Mouse (Mus musculus) olfactory bulb, adult 2 months (tissue): Measurements from ENCODE around the gene Gpat2. TPM values are rescaled to one million over a fixed set of nuclear protein-coding genes. Genes with fewer than 3 reads are reported as not detected.

ENCODE experiments used
- H3K27ac ChIP-seq: fragments of 200-500 bp; 2 replicates; pipeline ENCODE4 v1.5.1; 2012; ENCODE audit warnings: low read depth, low read length; ENCODE audit not compliant: insufficient read depth
- H3K4me1 ChIP-seq: fragments of 200-500 bp; 2 replicates; pipeline ENCODE4 v1.6.1; 2012; ENCODE audit warnings: low read length; ENCODE audit not compliant: control insufficient read depth, insufficient read depth
- H3K4me3 ChIP-seq: fragments of 200-500 bp; 2 replicates; pipeline ENCODE4 v1.5.1; 2012; ENCODE audit warnings: mild to moderate bottlenecking, low read depth, low read length, moderate library complexity; ENCODE audit not compliant: insufficient read depth
- CTCF ChIP-seq: fragments of 200-500 bp; IDR thresholded peaks from 2 replicates; pipeline ENCODE4 v1.5.1; 2012; ENCODE audit warnings: low read depth, mild to moderate bottlenecking, low read length, moderate library complexity; ENCODE audit not compliant: insufficient read depth
- POLR2A ChIP-seq: fragments of 200-500 bp; IDR thresholded peaks from 2 replicates; pipeline ENCODE4 v1.6.1; 2012; ENCODE audit warnings: mild to moderate bottlenecking, low read depth, low read length, moderate library complexity; ENCODE audit not compliant: insufficient read depth
- WGBS: fragments of 180-500 bp; shearing (Covaris S2); methylation state at CpG from one replicate; pipeline ENCODE4 v1.1.7; 2018; 5-methylcytosine and 5-hydroxymethylcytosine counted together
- polyA plus RNA-seq: library from polyadenylated mRNA; stranded (reverse); fragments of >200 nt; gene quantifications from 2 replicates; pipeline ENCODE4 v1.2.4, GENCODE M21; 2012; ENCODE audit warnings: low replicate concordance; ENCODE audit not compliant: missing spikeins, insufficient read depth, insufficient read length

Gene Gpat2
- not detected in 2 replicates for polyA plus RNA-seq

DNA sequence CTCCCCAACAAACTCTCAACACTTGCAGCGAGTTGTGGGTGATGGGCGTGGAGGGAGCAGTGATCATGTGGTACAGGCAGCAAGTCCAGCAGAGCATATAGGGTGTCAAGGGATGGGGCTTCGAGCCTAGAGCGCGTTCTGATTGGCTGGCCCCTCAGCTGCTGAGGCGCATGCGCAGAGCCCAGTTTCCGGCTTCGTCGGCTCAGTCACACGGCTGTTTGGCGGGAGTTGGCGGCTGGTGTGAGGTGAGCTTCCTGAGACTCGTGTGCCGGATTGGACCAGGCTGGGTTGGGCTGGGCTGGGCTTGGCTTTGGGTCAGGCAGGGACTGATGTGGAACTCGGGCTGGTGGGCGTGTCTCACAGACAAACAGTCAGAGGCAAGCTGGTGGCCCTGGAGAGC lies at the start of gene Gpat2:
TSS of gene Gpat2 (plus strand) at position 223 of the 400 bp plus-strand sequence.
- H3K27ac ChIP-seq = no peak within 1 kb of the TSS
- H3K4me1 ChIP-seq = peaks cover 5% of the 10 kb centered on the region; the same call in 1 of the 2 replicates
- WGBS = 88% methylated on average over 17 of the region's 17 CpGs
- TF ChIP-seq CTCF (no peak), POLR2A (no peak)
- H3K4me3 ChIP-seq = no peak within 1 kb of the TSS

DNA sequence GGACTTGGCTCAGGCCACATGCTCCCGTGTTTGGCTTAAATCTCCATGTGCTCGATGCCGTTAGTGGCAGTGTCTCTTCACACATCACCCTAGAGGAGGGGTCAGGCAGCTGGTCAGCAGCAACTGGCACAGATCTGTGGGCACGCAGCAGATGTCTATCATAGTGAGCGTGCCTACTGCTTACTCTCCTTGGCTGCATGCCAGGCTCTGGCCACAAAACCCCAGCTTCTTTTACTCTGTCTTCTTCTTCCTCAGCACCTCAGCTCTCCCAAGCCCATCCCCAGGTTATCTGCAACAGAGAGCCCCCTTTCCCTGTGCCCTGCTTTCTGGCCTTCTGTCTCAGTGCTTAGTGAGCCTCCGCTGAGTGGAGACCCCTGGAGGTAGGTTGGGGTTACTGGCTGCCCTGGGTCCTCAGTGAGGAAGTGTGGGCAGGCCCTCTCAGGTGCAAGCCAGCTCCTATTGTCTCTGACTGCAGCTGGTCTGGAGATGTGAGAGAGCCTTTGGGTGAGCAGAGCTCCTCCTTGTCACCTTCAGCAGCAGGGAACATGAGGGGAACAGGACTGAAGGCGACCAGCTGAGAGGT lies 49.1 kb upstream of the Gpat2 start:
- H3K4me3 ChIP-seq = no peak overlapping the region
- H3K27ac ChIP-seq = no peak overlapping the region
- H3K4me1 ChIP-seq = peaks cover 27% of the 10 kb centered on the region
- 51% methylated on average over 7 of the region's 7 CpGs for WGBS
- no peak for TF ChIP-seq CTCF
- no peak for TF ChIP-seq POLR2A

DNA sequence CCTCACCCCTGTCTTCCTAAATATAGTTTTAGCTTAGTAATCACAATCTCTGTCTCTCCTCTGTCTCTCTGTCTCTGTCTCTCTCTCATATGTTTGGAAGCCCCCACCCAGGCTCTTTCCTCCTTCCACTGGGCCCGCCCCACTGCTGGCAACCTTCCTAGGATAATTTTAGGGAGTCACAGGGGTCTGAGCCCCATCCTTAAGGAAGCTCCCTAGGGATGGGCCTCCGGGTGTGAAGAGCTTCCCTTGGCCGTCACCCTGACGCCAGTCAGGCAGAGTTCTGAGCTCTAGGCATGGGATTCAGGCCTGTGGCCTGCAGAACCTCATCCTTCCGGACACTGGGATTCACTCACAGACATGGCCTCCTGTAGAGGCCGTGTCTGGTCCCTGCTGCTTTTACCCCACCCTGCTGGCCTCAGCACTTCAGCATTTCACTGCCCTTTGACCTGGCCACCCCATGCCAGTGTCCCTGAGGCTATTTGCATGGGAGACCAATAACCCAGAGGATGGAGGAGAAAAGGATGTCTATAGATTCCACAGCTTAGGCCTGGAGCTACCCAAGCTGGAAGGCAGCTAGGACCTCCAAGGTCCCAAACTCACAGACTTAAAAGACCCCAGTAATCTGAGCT lies 48.5 kb upstream of the Gpat2 start:
- 82% methylated on average over 6 of the region's 6 CpGs for WGBS
- Histone ChIP-seq H3K27ac (no peak overlapping the region), H3K4me1 (peaks cover 21% of the 10 kb centered on the region), H3K4me3 (no peak overlapping the region)
- TF ChIP-seq POLR2A = no peak
- TF ChIP-seq CTCF = no peak

DNA sequence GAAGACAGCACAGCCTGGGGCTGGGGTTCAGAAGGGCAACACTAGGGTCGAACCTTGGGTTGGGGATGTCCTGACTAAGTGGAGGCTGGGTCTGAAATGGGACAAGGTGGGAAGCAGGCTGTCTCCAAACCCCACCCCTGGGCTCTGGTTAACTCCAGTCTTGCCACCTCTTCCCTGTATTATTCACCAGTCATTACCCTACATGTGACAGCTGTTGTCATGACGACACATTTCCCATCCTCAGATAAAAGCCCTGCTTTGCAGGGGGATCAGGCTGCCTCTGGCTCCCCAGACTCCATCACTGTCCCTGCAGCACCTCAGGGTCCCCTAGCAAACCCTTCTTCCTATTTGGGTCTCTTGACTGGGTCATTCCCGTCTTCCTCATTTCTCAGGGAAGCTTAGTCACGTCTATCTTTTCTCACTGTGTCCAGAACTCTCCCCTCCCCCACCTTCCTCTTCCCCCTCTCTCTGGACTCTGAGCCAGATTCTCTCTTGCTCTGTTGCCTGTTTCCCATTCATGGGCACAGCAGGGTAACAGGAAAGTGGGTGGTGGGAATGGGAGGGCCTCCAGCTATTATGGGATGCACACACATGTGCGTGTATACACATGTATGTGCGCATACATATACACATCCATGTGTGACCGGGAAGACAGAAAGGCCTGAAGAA lies 46.9 kb upstream of the Gpat2 start:
- Histone ChIP-seq H3K27ac (no peak overlapping the region), H3K4me1 (peaks cover 21% of the 10 kb centered on the region), H3K4me3 (no peak overlapping the region)
- 67% methylated on average over 7 of the region's 7 CpGs for WGBS
- TF ChIP-seq CTCF (no peak), POLR2A (no peak)

DNA sequence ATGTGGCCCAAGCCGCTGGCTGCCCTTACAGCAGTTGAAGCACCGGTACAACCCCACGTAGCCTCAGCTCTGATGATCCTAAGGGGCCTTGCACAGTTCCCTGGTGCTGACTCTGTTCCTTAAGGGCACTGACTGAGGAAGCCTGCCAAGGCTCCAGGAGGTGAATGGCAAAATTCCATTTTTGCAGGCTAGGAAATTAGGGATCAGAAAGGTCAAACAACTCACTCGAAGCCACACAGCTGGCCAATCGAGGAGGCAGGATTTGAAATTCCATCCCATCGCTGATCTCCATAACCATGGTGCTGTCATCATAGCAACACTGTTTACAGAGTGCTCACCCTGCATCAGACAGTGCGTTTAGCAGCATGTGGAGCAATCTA lies 46.4 kb upstream of the Gpat2 start:
- Histone ChIP-seq H3K4me3 (no peak overlapping the region), H3K4me1 (peaks cover 21% of the 10 kb centered on the region), H3K27ac (no peak overlapping the region)
- WGBS = 81% methylated on average over 7 of the region's 7 CpGs
- TF ChIP-seq CTCF (no peak), POLR2A (no peak)

DNA sequence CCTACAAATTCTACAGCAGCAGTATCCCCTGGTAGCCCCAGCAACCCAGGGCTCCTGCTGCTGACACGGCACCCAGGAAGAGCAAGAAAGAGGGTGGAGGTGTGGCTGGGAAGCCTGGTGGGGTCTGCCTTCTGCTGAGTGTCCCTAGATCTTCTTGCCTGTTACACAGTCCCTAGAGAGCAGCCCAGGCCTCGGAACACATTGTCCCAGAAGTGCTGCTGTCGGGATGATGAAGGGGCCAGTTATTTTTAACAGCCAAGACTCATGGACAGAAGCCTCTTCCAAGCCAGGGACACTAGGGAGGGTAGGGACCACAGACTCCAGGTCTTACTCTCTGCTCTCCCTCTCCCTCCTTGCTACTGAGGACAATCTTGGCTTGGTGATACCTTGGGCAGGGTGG lies 45.7 kb upstream of the Gpat2 start:
- H3K27ac ChIP-seq = no peak overlapping the region
- H3K4me1 ChIP-seq = peaks cover 21% of the 10 kb centered on the region
- H3K4me3 ChIP-seq = no peak overlapping the region
- TF ChIP-seq POLR2A (no peak), CTCF (no peak)
- 88% methylated on average over 3 of the region's 3 CpGs for WGBS

DNA sequence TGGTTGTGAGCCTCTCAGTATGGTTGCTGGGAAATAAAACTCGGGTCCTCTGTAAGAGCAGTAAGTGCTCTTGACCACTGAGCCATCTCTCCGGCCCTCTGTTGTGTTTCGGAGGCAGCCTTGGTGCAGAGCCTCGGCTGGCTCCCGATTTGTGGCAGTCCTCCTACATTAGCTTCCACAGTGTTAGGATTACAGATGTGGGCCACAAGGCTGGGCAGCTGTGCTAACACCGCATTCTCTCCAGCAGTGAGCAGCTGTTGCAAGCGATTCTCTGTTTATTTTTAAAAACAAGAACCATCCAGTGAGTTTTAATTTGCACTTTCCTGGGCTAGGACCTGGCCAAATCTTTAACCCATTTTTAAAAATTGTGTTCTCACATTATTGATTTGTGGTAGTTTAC lies 41.1 kb upstream of the Gpat2 start:
- 58% methylated on average over 7 of the region's 7 CpGs for WGBS

DNA sequence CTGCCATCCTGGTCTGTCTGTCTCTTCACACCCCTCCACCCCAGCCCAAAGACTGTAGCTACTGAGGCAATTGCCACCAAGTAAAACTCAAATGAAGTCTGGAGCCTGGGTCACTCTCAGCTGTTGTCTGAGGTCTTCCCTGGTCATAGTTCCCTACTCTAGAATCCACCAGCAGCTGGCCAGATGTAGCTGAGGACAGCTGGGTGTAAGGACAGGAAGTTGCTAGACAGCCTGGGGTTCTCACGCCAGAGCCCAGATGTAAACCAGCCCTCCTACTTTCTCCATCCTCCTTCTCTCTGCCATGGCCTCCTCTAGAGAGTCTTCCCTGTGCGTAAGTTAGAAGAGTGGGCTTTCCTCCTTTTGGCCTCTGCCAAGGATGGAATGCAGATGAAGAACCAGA lies 37.5 kb upstream of the Gpat2 start:
- no peak overlapping the region for H3K4me3 ChIP-seq
- no peak overlapping the region for H3K27ac ChIP-seq
- TF ChIP-seq POLR2A = no peak
- no peak for TF ChIP-seq CTCF
- H3K4me1 ChIP-seq = no peaks in the 10 kb centered on the region
- WGBS = 91% methylated on average over 2 of the region's 2 CpGs

More for the DNA sequence above, 41.1 kb upstream of the Gpat2 start:
- H3K4me1 ChIP-seq = no peaks in the 10 kb centered on the region
- H3K4me3 ChIP-seq = no peak overlapping the region
- H3K27ac ChIP-seq = no peak overlapping the region
- TF ChIP-seq POLR2A (no peak), CTCF (no peak)

DNA sequence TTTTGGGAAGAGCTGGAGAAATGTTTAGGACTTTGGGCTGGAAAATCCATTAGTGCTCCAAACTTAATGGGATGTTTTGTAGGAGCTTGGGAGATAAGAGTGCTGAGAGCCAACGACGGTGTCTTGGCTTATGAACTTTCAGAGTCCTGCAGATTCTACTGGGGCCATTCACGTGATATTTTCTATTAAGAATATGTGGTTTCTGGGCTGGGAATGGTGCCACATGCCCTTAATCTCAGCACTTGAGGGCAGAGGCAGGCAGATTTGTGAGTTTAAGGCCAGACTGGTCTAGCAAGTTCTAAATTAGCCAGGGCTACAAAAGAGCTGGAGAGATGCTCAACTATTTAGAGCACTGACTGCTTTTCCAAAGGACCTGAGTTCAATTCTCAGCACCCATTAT lies 34.6 kb upstream of the Gpat2 start:
- Histone ChIP-seq H3K4me3 (no peak overlapping the region), H3K27ac (no peak overlapping the region), H3K4me1 (no peaks in the 10 kb centered on the region)
- 91% methylated on average over 3 of the region's 3 CpGs for WGBS
- no peak for TF ChIP-seq CTCF

DNA sequence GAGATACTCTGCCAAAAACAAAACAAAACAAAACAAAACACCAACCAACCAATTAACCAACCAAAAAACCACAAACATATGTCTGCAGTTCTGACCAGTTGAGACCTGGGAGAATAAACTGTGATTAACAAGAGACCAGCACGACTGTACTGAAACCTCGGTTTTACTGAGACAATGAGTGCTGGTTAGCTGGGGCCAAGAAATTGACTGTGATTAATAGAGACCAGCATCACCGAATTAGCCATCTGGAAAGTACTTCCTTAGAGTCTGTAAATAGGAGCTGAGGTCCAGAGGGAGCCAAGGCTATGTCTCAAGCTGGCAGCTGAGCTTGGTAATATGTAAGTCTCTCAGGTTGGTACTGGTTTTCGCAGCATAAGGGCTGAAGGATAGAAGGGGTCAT lies 34.2 kb upstream of the Gpat2 start:
- TF ChIP-seq CTCF = no peak
- no peak for TF ChIP-seq POLR2A
- no peak overlapping the region for H3K27ac ChIP-seq
- WGBS = 38% methylated on average over 4 of the region's 4 CpGs
- H3K4me3 ChIP-seq = no peak overlapping the region
- no peaks in the 10 kb centered on the region for H3K4me1 ChIP-seq
